Comparison of ENCODE assay signal across 26 mouse cellular contexts in genomic region chr12:79330571-79330970, GRCm38 (mm10). TPM values are rescaled to one million over a fixed set of nuclear protein-coding genes. Genes with fewer than 3 reads are reported as not detected.
A peak's percentile ranks its signal among the peaks of the same experiment; 100 is the strongest.
DNase-seq lines count a peak whose midpoint lies in the region; ATAC-seq lines count a peak whose summit lies in the region.
"Had no signal": no experiment of that assay in that cellular context is flagged by ENCODE, and none has a peak within 500 bp of the region (broad histone marks: within the 10 kb centered on the region; RNA-seq: fewer than 3 reads in every experiment).

No protein-coding gene starts in this region.

- H3K4me1 ChIP-seq in embryonic facial prominence, embryonic 11.5 days (ENCODE audit: control insufficient read depth, insufficient read depth, low read length): no peaks in the 10 kb centered on the region
- peaks cover 16% of the 10 kb centered on the region; the same call in 1 of the 2 replicates for H3K4me1 ChIP-seq in embryonic facial prominence, embryonic 10.5 days
- H3K4me1 ChIP-seq in limb, embryonic 12.5 days (replicated peaks): 0 out of 2 replicates have a peak, but pooled peaks cover 4% of the 10 kb centered on the region
- H3K4me1 ChIP-seq in limb, embryonic 10.5 days: 0 out of 2 replicates have a peak, but pooled peaks cover 3% of the 10 kb centered on the region
- H3K4me1 ChIP-seq: embryonic facial prominence, embryonic 13.5 days; embryonic facial prominence, embryonic 15.5 days; forebrain, embryonic 10.5 days; forebrain, embryonic 12.5 days had no signal

- peak; percentile 26 for DNase-seq in embryonic facial prominence, embryonic 11.5 days (ENCODE audit: low spot score)
- no peak for DNase-seq in embryonic facial prominence, embryonic 10.5 days (ENCODE audit: low spot score)
- no peak for DNase-seq in limb, embryonic 10.5 days (ENCODE audit: low spot score)
- peak; percentile 65 for DNase-seq in ZHBTc4 (ENCODE audit: low read depth, low spot score)
- no peak for DNase-seq in right cerebral cortex, postnatal 14 days
- DNase-seq: adrenal gland, adult 2 months; adrenal gland, postnatal 10 days; adrenal gland, postnatal 25 days; B cell, adult 2 months; cerebellum, adult 11 months; cerebellum, adult 18-20 months; cerebellum, adult 8-10 months; cerebellum, adult 9-11 months; cerebellum, postnatal 14 days; cerebellum, postnatal 36 days; embryo, embryonic 11 days had no signal

- no peaks in the 10 kb centered on the region for H3K27me3 ChIP-seq in embryonic facial prominence, embryonic 11.5 days (ENCODE audit: control insufficient read depth, insufficient read depth, low read length)
- H3K27me3 ChIP-seq in embryonic facial prominence, embryonic 10.5 days (replicated peaks; ENCODE audit: low read depth, poor library complexity, severe bottlenecking): no peaks in the 10 kb centered on the region
- H3K27me3 ChIP-seq in limb, embryonic 12.5 days: no peaks in the 10 kb centered on the region
- no peaks in the 10 kb centered on the region for H3K27me3 ChIP-seq in limb, embryonic 10.5 days (ENCODE audit: low read depth, poor library complexity, severe bottlenecking)
- H3K27me3 ChIP-seq: CH12.LX; embryonic facial prominence, embryonic 13.5 days; embryonic facial prominence, embryonic 15.5 days; forebrain, embryonic 12.5 days had no signal

- H3K9ac ChIP-seq in embryonic facial prominence, embryonic 11.5 days (replicated peaks; ENCODE audit: low read length): no peak overlapping the region
- no peak overlapping the region for H3K9ac ChIP-seq in limb, embryonic 12.5 days (replicated peaks)
- H3K9ac ChIP-seq: embryonic facial prominence, embryonic 13.5 days; embryonic facial prominence, embryonic 15.5 days; forebrain, embryonic 12.5 days had no signal

- H3K36me3 ChIP-seq in embryonic facial prominence, embryonic 11.5 days (replicated peaks; ENCODE audit: control insufficient read depth, insufficient read depth, low read depth, low read length): no peaks in the 10 kb centered on the region
- H3K36me3 ChIP-seq in embryonic facial prominence, embryonic 10.5 days (replicated peaks): peaks cover 18% of the 10 kb centered on the region
- peaks cover 14% of the 10 kb centered on the region for H3K36me3 ChIP-seq in limb, embryonic 12.5 days
- H3K36me3 ChIP-seq in limb, embryonic 10.5 days: peaks cover 17% of the 10 kb centered on the region

- H3K4me3 ChIP-seq in embryonic facial prominence, embryonic 11.5 days (ENCODE audit: low read depth, low read length): no peak overlapping the region
- H3K4me3 ChIP-seq in embryonic facial prominence, embryonic 10.5 days: no peak overlapping the region
- no peak overlapping the region for H3K4me3 ChIP-seq in limb, embryonic 12.5 days (replicated peaks)
- H3K4me3 ChIP-seq in limb, embryonic 10.5 days: no peak overlapping the region
- H3K4me3 ChIP-seq: embryonic facial prominence, embryonic 13.5 days; embryonic facial prominence, embryonic 15.5 days; erythroblast, embryonic 14.5 days; forebrain, embryonic 10.5 days; forebrain, embryonic 12.5 days had no signal

- H3K4me2 ChIP-seq in embryonic facial prominence, embryonic 11.5 days (ENCODE audit: low read depth, low read length): no peak overlapping the region
- H3K4me2 ChIP-seq in limb, embryonic 12.5 days: no peak overlapping the region
- H3K4me2 ChIP-seq: embryonic facial prominence, embryonic 13.5 days; embryonic facial prominence, embryonic 15.5 days; forebrain, embryonic 12.5 days had no signal

- 37% methylated on average over 2 of the region's 2 CpGs for WGBS in embryonic facial prominence, embryonic 11.5 days
- WGBS in embryonic facial prominence, embryonic 10.5 days: 70% methylated on average over 2 of the region's 2 CpGs
- 77% methylated on average over 2 of the region's 2 CpGs for WGBS in limb, embryonic 12.5 days
- 75% methylated on average over 2 of the region's 2 CpGs for WGBS in limb, embryonic 10.5 days

- H3K9me3 ChIP-seq in embryonic facial prominence, embryonic 11.5 days (replicated peaks; ENCODE audit: control insufficient read depth, low read length): no peaks in the 10 kb centered on the region
- peaks cover 7% of the 10 kb centered on the region for H3K9me3 ChIP-seq in embryonic facial prominence, embryonic 10.5 days
- H3K9me3 ChIP-seq in limb, embryonic 12.5 days: peaks cover 8% of the 10 kb centered on the region; the same call in 1 of the 2 replicates
- H3K9me3 ChIP-seq in limb, embryonic 10.5 days (replicated peaks): no peaks in the 10 kb centered on the region
- H3K9me3 ChIP-seq: embryonic facial prominence, embryonic 13.5 days; embryonic facial prominence, embryonic 15.5 days had no signal

- H3K27ac ChIP-seq in embryonic facial prominence, embryonic 11.5 days (replicated peaks; ENCODE audit: low read depth, low read length): no peak overlapping the region
- no peak overlapping the region for H3K27ac ChIP-seq in embryonic facial prominence, embryonic 10.5 days (replicated peaks)
- no peak overlapping the region for H3K27ac ChIP-seq in limb, embryonic 12.5 days
- no peak overlapping the region for H3K27ac ChIP-seq in limb, embryonic 10.5 days
- H3K27ac ChIP-seq: embryonic facial prominence, embryonic 13.5 days; embryonic facial prominence, embryonic 15.5 days; forebrain, embryonic 10.5 days; forebrain, embryonic 12.5 days had no signal

- no peak for ATAC-seq in embryonic facial prominence, embryonic 11.5 days (replicated peaks; ENCODE audit: insufficient number of reproducible peaks, low FRiP score, low TSS enrichment, low read depth)
- ATAC-seq in limb, embryonic 12.5 days (ENCODE audit: insufficient number of reproducible peaks, insufficient read depth, low FRiP score, low TSS enrichment, low read depth): peak; percentile 63; the same call in 1 of the 2 replicates
- ATAC-seq: CD4-positive, CD25-positive, alpha-beta regulatory T cell, adult 4 months; forebrain, embryonic 14.5 days; forebrain, embryonic 16.5 days had no signal

RNA-seq across cellular contexts. Expression of gene Rad51b, which starts 33.5 kb away (rescaled TPM):
- 4.9 and 6.3 TPM in 2 replicates for polyA plus RNA-seq in embryonic facial prominence, embryonic 11.5 days (2014; fragmentation: Nextera tagmentation; extraction: Ambion mirVana)
- 6.4 and 8.4 TPM in 2 replicates for polyA plus RNA-seq in embryonic facial prominence, embryonic 10.5 days (2016; fragmentation: Nextera tagmentation; extraction: Ambion mirVana)
- polyA plus RNA-seq in limb, embryonic 12.5 days (2016; fragmentation: Nextera tagmentation; extraction: Ambion mirVana): 6.4 and 8.0 TPM in 2 replicates
- 6.0 and 7.4 TPM in 2 replicates for polyA plus RNA-seq in limb, embryonic 10.5 days (2016; fragmentation: Nextera tagmentation; extraction: Ambion mirVana)

RNA-seq across cellular contexts. Expression of gene Zfyve26, which starts 34.5 kb away (rescaled TPM):
- 9.7 and 12.4 TPM in 2 replicates for polyA plus RNA-seq in embryonic facial prominence, embryonic 11.5 days (2014; fragmentation: Nextera tagmentation; extraction: Ambion mirVana)
- 15.2 and 16.5 TPM in 2 replicates for polyA plus RNA-seq in embryonic facial prominence, embryonic 10.5 days (2016; fragmentation: Nextera tagmentation; extraction: Ambion mirVana)
- polyA plus RNA-seq in limb, embryonic 12.5 days (2016; fragmentation: Nextera tagmentation; extraction: Ambion mirVana): 12.4 and 17.8 TPM in 2 replicates
- polyA plus RNA-seq in limb, embryonic 10.5 days (2016; fragmentation: Nextera tagmentation; extraction: Ambion mirVana): 14.5 and 18.2 TPM in 2 replicates

Comparison
In these comparisons a context has a peak if more than half of its experiments do, and no peak if none do; other contexts are left out.
1. DNase-seq: peak in embryonic facial prominence, embryonic 11.5 days (single experiment) and ZHBTc4 (single experiment); none in embryonic facial prominence, embryonic 10.5 days (single experiment), limb, embryonic 10.5 days (single experiment) and right cerebral cortex, postnatal 14 days (single experiment).